Mouse (Mus musculus): ENCODE measurements around the gene Camk2b.

- no peak for TF ChIP-seq EP300 (IDR thresholded peaks at IDR 0.05; ENCODE audit: low read depth)
- TF ChIP-seq CTCF (IDR thresholded peaks at IDR 0.05; ENCODE audit: low read depth) = no peak
Observed at GRCm38 (mm10) chr11:6030650-6031049, 35.5 kb downstream of the Camk2b start.
